Mouse (Mus musculus) CH12F3 (cell line): Measurements from ENCODE around the gene Plcxd3.
"Not testable (repeated sequence)": the region's sequence is repeated elsewhere in the genome, so short reads cannot be mapped to it uniquely, and the experiment has no call there.

Experiments
- in situ Hi-C: fragments of 300-500 bp; cut with MboI; formaldehyde crosslinking; loops from 2 replicates; pipeline ENCODE4 v1.14.3; 2020; ENCODE audit warnings: low sequenced_read_pairs

The Plcxd3 gene

DNA sequence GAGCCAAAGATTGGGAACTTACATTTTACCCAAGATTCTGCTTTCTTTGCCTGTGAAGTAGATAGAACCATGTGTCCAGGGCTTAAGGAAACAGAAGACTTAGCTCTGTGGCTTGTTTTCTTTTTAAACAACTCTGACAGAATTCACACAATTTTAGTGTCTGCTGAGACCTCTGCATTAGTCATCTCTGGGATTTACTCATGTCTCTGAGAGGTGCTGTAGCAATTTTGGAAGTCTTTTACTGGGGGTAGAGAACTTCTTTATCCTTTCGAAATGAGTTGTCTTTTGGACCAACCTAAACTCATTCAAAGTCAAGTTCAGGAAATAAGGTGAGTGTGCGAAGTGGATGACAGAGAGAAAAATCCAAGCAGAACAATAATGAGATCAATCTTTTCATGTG lies 158.4 kb downstream of the Plcxd3 start:
- in situ Hi-C loops: no loop called here

DNA sequence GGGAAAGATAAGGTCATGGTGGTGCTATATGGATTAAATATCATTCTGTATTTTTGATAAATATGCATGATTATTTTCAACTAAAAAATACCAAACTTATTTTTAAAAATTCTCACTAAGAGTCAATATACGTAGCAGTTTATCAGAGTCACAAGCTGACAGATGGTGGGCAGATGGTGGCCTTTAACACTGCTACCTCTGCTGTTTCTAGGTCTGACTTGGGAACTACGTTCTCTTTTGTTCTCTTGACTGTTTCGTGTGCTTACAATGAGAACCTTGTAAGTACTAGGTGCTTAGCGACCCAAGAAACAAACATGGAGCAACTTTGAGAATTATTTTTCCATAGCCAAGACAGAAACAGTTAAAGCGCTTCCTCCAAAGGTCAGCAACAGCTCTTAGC lies 183.8 kb downstream of the Plcxd3 start:
- in situ Hi-C loops: no loop called here

DNA sequence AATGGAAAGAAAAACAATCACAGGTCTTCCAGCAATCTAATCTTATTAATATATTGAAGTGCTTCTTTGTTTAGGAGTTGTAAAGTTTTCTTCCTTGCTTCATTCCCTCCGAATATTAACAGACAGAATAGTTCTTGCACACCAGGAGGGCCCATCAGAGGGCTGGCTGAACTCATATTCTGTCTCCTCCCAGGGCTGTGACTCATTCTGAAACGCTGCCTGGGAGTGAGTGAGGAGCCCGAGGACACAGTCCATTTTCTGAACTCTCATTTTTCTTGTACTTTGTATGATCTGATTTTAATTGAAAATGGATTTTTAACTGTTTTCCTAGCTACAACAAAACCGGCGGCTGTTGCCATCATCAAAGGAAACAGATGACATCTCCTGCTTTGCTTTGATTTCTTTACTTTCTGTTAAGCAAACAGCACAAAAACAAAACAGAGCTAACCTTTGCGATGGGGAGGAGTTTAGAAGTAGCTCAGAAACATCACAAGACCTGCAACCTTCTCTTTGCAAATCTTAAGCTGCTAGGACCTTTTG lies 186.2 kb downstream of the Plcxd3 start:
- in situ Hi-C loops: no loop called here

DNA sequence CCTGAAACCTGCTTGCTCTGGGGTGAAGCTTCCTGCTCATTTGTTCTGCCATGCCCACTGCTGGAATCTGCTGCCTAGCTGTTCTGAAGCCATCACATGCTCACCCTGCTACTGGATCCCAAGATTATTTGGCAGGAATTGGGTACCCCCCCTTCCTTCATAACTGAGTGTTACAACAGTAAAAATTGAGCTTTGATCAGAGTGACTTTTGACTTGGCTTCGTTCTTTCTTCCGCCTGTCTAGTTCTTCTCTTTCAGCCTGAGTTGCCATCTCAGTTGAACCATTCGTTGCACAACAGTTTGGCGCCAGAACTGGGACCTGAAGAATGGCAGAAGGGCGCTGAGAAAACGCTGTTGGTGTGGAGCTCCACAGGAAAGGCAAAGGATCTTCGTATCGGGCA lies 220.2 kb downstream of the Plcxd3 start:
- in situ Hi-C loops: not testable (repeated sequence)

DNA sequence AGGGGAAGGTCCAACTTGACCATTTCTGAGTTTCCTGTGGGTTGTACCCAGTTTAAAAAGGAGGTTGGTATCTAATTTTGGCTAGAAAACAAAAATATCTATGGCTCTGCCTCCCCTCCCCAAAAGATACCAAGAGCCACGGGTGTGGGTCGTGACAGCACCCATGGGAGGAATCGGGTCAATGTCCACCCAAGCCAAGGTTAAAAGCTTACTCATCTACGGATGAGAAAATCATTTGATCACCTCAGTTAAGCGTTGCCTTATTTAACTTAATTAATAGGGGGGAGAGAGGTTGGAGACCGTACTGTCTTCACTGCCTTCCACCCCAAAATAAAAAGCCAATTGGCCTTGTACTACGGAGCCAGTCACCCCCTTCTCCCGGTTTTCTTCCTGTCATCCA lies 223.4 kb downstream of the Plcxd3 start:
- in situ Hi-C loops: not testable (repeated sequence)

DNA sequence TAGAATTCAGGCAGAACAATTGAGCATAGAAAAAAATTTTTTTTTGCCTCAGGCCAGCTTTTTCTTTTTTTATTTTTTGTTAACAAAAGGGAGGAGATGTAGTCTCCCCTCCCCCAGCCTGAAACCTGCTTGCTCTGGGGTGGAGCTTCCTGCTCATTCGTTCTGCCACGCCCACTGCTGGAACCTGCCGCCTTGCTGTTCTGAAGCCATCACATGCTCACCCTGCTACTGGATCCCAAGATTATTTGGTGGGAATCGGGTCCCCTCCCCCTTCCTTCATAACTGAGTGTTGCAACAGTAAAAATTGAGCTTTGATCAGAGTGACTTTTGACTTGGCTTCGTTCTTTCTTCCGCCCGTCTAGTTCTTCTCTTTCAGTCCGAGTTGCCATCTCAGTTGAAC lies 224.0 kb downstream of the Plcxd3 start:
- in situ Hi-C loops: not testable (repeated sequence)

DNA sequence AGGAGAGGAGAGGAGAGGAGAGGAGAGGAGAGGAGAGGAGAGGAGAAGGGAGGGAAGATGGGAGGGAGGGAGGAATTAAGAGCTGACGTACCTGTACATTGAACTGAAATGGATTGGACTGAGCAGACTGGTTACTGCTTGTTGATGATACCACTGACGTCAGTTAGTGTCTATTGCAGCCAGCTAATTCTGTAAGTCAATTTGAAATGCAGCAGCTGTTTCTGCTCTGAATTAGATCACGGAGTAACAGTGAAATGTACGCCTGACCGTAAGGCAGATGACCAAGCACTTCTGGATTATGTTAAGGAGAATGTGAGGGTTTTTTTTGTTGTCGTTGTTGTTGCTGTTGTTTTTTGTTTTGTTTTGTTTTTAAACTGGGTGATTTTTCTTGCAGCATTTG lies 230.3 kb downstream of the Plcxd3 start:
- in situ Hi-C loops: no loop called here
